Mouse (Mus musculus): Measurements from ENCODE around the gene Selenon.

The Selenon gene

DNA sequence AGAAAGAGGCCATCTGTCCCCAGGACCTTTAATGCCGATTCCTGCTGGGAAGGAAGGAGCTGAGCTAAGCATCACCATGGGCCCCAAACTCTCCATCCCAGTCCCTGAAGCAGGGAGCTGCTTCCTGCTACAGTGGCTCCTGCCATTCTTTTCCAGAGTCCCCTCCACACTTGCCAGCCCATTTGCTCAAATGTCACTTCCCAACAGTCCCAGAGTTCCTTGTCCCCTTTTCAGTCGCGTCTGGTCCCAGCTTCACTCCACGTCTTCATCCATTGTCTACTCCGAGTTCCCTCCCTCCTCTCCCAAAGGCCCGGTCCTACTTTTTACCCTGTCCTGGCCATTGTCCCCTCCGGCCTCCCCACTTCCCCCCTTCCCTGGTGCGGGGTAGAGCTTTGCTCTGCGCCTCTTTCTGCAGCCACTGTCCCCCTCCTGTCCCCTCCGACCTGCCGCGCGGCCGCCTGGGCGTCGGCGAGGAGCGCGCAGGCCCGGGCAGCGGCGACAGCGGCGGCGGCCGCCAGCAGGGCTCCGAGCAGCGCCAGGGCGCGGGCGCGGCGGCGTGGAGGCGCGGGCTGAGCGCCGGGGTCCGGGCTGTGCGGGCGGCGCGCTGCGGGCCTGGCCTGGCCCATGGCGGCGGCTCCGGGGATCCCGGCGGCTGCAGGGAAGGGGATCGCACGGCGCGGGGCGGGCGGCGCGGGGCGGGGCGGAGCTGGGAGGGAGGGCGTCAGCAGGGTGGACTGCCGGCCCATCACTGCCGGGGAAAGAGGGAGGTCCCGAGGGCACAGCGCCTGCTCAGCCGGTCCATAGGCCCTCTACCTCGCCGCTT is at the start of gene Selenon:
Gene Selenon, minus strand, starts transcription at position 673 of the 823 bp plus-strand sequence.
- DNase-seq (ENCODE audit: low read depth) = no peak

DNA sequence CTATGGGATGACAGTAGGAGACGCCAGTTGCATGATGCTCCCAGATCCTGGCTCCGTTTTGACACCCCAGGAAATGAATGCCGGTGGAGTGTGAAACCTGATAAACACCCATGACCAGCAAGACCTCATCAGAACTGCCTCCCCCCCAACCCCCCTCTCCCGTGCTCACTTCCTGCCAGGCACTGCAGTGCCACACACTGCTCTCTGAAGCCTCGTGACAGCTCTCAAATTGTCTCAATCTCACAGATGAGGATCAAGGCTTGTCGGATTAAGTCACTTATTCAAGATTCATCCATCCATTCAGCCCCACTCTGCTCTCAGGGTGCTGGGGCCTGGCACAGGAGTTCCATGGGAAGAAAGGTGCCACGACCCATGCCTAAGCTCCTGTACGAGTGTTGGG is 49.4 kb upstream of the Selenon start:
- no peak for DNase-seq (ENCODE audit: low read depth)

DNA sequence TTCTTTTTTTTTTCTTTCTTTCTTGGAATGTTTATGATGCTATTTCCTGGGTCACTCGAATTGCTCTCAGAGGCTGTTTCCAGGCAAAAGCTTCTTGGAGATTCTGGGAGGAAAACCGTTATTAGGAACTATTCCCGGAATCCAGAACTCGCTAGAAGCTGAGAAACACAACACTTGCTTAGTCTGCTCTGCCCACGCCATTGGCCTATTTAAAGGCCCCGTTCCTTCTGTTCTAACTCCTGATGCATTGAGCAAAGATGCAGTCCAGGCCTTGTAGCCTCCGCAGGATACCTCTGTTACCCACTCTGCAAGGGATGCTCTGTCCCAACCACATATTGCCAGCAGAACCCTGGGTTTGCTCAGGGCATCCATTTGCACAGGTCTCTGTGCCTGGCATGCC is 48.8 kb upstream of the Selenon start:
- DNase-seq (ENCODE audit: low read depth) = no peak

DNA sequence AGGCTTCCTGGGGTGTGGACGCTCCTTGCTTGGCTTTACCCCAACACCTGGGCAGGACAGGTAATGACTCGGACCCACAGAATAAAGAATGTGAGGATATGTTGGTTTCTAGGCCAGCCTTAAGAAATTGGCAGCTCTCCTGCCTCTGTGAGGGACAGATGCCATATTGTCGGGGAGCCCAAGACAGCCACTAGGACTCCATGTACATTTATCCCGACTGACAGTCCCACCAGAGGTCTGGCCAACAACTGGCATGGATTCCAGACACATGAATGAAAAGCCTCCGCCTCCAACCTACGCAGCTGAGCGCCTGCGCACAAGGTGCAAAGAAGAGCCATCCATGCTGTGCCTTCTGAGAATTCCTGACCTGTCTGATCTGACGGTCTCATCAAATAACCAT is 48.1 kb upstream of the Selenon start:
- no peak for DNase-seq (ENCODE audit: low read depth)

DNA sequence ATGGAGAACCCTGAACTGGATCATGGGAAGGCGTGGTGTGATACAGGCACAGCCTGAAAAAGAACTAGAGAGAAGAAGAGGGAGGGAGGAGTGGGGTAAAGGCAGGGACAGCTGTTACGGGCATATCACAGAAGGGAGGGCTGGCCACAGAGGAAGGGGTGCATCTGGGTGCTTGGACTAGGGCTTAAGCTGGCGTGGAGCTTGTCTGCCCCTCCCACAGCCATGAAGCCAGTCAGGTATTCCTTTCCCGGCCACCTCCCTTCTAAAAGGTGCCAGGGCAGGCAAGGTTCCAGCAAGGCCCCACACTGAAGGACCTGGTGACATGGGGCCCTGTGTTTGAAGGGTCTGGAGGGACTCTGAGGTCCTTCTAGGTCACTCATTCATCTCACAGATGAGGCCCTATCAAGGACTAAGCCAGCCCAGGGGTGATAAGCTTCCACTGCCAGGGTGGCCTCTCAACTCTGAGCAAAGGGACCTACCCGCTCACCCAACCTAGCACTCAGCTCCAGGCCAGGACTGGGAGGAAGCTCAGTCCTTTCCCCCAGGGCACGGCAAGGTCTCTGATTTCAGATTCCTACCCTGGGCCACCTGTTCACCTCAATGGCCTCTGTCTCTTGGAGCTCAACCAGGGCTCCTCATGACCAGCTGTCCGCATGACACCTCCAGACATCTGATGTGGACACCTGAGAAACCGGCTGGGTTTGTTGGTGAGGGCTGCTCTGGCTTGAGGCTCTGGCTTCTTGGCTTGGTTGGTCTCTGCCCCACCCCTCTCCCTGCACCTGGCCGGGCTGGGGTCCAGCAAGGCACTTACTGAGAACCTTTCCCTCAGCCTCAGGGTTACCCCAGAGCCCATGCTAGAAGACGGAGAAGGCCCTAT is 45.1 kb upstream of the Selenon start:
- no peak for DNase-seq (ENCODE audit: low read depth)

DNA sequence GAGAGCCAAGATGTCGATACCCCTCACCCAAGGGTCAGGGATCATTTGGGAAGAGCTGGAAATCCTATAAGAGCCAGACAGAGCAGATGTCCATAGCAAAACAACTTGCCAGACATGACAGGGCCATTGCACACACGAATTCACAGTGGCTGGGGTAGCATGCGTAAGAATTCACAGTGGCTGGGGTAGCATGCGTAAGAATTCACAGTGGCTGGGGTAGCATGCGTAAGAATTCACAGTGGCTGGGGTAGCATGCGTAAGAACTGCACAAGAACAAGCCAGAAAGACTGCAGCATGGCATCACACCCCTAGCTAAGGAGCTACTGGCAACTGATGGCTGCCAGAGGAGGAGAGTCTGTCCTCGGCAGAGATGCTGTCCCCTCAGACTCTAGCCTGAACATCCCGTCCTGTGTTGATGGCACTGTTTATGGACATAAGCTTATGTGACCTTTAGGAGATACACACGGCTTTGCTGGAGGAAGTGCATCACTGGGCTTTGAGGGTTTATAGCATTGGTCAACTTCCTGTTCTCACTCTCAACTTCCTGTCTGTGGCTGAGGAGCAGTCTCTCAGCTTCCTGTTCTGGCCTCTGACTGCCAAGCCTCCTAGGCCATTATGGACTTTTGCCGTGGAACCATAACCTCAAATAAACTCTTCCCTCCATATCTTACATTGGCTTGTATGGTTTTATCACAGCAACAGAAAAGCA is 42.9 kb upstream of the Selenon start:
- DNase-seq (ENCODE audit: low read depth) = no peak

DNA sequence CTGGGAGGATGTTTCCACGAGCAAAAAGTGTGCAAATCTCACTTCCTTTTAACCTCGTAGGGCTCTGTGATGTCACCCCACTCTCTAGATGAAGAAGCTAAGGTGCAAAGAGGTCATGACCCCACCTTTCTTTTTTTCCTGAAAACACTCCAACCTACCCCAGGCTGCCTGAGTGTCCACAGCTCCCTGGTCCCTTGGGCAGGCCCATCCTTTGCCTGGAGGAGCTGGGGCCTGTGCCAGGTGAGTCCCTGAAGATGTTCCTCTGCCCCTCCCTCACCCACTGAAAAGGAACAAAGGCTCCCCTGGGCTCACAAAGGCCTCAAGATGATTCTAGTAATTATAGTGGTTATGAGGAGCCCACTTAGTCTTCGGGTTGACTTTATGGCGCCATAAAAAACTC is 40.5 kb upstream of the Selenon start:
- no peak for DNase-seq (ENCODE audit: low read depth)

DNA sequence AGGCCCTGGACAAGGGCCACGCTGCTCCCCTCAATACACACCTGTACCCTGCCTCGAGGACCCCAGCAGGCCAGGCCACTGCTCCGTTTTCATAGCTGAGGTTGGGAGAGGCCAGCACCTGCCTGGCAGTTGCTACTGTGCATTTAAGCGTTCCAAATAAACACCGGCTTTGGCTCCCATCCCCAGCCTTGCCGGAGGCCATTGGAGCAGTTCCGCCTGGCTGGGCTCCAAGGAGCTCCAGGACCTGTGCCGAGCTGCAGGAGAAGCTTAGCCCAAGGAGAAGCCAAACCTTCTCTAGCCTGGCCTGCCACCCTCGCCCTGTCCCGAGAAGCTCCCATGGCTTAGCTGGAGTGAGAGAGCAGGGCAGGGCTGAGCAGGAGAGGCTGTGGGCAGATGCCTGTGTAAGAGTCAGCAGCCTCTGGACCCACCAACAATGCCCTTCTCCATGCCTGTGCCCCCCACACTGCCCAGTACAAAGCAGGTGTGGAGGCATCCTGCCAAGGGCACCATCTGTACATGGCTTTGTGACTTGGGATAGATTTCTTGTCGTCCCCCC is 39.6 kb upstream of the Selenon start:
- no peak for DNase-seq (ENCODE audit: low read depth)

DNA sequence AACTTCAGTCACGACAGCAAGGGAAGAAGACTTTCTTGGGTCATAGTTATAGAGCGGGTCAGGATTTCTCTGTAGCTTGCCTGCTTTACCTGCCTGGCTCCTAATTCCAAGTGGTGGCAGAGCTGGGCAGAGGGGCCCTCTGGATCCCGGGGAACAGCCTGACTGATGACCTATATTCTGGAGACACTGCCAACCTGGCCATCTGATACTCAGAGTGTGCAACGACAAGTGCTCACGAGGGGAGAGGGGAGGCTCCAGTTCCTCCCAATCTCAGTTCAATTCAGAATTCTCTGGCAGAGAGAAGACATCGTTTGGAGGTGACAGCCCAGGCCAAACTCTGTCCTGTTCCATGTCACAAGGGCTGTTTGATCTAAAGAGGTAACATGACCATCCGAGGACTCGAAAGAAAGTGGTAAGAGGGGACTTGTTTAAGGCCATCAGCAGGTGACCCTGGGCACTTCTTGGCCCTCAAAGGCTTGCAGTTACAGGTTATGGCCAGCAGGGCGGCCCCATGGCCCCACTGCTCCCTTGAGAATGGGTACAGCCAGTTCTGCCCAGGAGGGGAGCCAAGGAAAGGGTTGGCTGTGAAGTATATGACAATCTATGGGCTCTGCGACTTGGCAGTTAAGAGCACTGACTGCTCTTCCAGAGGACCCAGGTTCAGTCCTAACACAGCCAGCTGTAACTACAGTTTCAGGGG is 38.4 kb upstream of the Selenon start:
- no peak for DNase-seq (ENCODE audit: low read depth)

DNA sequence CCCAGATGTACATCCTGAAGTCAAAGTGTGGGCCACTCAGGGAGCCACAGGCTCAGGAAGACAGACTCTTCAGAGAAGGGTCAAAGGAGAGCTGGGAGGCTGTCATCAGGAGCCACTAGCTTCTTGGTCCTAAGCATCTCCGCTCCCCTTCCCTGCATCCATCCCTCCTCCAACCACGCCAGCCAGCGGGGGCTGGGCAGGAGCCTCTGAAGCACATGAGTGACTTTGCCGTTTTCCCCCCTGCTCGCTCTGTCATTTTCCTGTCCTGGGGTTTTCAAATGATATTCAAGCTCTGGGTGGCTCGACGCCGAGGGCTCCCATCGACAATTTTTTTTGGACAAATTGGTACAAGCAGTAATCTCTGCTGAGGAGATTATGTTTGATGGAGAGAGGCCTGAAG is 37.8 kb upstream of the Selenon start:
- DNase-seq (ENCODE audit: low read depth) = no peak

DNA sequence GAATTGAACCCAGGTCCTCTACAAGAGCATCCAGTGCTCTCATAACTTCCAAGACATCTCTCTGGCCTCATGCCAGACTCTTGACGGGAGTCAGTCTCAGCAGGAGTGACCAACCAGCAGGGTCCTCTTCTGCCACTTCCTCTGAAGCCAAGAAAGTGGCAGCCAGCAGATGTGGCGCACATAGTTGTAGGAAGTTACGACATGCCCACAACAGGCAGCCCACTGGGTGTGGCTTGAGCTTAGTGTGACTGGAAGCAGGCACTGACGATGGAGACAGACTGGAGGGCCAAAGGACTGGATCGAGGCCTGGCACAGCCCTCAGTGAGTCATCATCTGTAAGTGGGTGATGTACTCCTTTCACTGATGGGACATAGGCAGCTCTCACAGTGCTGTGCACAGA is 37.0 kb upstream of the Selenon start:
- no peak for DNase-seq (ENCODE audit: low read depth)

DNA sequence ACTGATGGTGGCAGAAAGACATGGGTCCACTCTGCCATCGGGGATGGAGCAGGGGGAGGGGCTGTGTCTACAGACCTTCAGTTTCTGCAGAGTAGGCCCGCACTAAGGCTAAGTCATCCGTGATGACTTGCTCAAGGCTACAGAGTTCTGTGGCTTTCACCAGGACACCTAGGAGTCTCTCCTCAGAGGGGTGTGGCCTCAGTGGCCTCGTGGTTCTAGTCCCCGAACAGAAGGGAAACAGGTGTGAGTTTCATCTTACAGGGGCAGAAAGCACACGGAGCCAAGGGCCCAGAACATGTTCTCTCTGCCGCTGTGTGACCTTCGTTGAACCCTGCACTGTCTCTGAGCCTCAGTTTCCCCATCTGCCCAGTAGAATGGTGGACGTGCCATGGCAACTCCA is 36.3 kb upstream of the Selenon start:
- DNase-seq (ENCODE audit: low read depth) = no peak

DNA sequence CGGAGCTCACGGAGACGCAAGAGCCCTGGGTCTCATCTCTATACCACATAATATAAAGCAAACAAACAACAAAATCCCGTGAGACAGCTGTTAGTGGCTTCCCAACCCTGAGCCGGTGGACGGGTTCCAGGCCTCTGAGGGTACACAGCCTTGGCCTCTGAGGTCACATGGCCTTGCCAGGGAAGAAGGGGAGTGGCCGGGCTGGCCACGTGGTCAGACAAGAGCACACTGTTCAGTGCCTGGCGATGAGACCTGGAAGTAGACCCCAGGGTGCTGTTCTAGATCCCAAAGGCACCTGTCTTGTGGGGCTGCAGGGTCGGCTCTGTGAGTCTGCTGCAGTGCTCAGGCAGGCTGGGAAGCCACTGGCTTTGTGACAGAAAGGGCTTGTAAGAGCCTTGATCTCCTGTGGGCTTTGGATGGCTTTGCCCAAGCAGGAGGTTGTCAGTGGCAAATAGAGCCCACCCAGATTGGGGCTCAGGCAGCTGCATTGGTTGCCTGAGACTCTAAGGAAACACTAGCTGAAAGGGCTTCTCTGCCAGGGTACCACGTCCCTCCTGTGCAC is 35.8 kb upstream of the Selenon start:
- DNase-seq (ENCODE audit: low read depth) = no peak

DNA sequence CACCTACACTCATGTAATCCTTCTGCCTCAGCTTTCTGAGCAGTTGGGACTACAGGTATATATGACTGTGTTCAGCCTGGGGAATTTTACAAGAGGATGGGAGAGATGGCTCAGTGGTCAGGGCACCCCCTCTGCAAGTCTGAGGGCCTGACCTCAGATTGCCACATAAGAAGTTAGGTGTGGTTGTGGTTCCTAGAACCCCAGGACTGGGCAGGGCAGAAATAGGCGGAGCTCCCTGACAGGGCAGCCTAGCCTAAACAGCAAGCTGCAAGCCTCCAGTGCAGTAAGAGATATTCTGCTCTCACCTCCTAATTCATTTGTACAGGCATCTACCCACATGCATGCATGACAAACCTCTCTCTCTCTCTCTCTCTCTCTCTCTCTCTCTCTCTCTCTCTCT is 34.7 kb upstream of the Selenon start:
- no peak for DNase-seq (ENCODE audit: low read depth)

DNA sequence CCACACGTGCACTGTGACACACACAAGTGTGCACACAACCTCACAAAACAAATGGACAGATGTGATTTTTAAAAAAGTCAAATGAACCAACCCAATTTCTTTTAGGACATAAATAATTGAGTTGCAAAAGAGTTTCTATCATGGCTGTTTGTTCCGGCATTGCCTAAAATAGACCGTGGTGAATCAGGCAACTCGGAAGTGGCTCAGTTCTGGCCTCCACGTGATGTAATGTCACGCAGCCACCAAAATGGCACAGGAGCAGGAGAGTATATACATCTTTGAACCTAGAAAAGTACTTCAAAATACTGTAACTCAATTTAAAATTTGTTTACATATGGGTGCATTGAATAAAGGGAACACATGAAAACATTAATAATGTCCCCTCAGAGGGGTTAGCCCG is 34.2 kb upstream of the Selenon start:
- no peak for DNase-seq (ENCODE audit: low read depth)

DNA sequence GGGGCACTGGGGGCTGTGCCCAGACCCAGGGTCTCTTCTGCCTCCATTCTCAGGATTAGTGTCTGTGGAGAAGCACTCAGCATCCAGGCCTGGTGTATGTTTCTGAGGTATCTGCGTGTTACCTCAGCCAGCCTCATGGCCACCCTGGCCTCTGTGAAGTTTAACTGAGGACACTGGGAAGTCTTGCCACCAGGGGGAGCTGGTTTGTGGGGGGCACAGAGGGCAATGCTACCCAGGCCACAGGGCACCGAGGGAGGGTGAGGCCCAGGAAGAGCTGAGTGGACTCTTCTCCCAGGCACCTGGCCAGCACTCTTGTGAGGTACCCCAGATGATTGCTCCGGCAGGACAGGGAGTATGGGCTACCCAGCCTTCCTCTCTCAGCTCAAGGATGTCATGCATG is 31.5 kb upstream of the Selenon start:
- no peak for DNase-seq (ENCODE audit: low read depth)

DNA sequence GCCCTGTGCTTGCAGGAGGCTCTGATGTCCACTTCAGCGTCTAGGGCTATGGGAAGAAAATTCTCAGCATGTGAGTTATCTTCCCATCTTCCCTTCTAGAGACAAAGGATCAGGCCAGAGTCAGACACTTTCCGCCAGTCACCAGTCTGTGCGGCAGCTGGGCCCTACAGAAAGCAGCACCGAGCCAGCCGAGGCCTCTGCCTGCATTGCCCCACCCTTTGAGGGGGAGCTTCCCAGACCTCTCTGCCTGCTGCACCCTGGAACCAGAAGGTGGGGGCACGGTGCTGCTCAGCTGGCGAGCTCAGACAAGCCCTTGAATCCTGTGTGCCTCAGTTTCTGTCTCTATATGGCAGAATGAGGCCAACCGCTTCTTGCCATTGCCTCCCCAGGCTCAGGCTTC is 29.4 kb upstream of the Selenon start:
- DNase-seq (ENCODE audit: low read depth) = no peak

DNA sequence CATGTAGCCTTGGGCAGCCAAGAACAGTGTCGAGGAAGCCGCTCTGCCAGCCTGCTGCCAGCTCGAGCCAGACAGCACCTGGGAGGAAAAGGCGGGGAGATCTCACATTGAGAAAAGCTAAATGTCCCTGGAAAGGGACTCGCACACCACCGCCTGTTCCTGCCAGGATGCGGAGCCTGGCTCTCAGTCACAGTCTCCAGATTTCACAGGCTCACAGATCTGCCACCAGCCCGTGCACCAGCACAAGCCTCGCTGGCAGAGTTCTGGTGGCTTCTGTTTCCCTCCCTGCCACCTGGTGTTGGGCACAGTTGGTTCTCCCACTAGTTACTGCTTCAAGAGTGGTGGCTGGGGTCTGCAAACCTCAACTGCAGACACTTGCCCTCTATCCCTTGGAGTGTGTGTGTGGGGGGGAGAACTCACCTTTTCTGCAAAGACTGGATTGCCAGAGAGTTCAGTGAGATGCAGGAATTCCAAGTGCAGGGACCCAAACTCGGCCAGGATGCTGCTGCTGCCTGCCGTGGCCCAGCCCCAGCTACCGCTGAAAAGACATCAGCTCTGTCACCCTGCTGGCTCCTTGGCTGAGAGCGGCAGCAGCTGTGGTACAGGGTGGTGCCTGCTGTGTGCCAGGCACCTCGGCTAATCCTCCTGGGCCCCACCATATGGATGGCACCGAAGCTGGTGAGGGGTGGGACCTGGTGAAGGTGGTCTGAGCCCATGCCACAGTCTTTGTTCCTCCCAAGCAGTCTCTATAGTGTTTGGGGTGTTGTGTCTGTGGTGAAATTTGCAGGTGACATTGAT is 28.6 kb upstream of the Selenon start:
- no peak for DNase-seq (ENCODE audit: low read depth)

DNA sequence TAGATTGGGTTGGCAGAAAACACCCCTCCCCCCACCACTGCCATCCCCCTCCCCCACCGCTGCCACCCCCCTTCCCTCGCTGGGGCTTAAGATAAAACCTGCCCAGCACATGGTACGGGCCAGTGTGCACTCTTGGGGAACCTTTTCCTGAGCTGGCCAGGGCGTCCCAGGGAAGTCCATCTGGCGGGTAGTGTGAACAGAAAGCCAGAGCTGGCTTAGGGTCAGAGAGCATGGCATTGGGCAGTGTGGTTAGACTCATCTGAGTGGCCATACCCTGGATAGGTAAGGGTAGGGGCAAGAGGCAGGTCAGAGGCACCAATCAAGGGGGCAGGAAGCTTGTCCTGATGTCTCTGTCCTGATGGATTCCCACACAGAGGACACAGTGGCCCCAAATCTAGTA is 27.7 kb upstream of the Selenon start:
- no peak for DNase-seq (ENCODE audit: low read depth)

DNA sequence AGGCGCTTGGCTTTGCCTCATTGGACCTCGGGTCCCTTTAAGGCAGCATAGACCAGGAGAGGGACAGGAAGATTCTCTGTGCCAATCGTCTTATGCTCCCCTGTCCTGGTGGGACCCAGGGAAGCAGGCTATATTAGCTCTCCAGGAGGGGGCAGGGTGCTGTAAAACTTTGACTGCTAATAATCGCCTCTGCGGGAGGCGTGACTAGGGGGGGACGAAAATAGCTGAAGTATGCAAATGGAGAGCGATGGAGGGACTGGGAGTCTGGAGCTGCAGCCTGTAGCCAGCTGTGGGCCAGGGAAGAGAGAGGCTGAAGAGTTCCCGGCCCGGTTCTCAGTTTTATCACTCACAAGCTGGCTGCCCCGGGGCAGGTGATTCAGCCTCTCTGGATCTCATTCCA is 27.2 kb upstream of the Selenon start:
- no peak for DNase-seq (ENCODE audit: low read depth)

DNA sequence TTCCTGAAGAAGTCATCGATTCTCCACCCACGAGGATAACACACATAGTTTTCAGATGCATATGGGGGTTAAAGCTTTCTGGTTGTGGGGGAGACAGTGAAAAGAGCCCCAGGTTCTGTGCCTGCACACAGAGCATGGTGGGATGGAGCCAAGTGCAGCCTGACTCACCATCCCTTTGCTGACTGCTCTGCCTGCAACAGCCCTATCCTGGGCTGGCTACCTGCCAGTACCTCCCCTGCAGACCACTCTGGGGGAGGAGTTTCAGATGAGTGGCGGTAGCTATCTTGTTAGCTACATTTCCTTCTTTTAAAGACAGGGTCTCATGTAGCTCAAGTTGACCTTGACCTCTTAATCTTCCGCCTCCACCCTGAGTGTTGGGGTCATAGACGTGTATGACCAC is 26.4 kb upstream of the Selenon start:
- no peak for DNase-seq (ENCODE audit: low read depth)

Measured in c-Kit-positive CD71-positive TER-119-negative erythroid progenitor cells, embryonic 14.5 days (primary cell).